Mouse (Mus musculus): Measurements from ENCODE around the gene Hcn2.

Gene Hcn2

DNA sequence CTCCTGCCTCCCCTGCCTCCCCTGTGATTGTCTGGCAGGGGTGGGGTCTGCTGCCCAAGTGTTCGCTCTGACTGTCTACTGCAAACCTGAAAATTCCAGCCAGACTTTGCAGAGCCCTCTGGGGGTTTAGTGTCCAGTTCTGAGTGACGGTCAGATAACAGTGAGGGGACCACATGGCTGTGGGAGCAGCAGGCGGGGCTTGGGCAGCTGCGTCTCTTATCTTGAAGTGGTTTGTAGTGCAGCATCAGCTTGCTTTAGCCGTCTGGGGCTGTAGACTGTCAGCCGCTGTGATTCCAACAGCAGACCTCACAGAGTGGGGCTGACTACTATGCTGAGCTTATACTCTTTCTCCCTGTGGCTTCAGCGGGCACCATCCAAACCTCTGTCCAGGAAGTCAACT is 7.1 kb upstream of the Hcn2 start:
- no peak for DNase-seq

DNA sequence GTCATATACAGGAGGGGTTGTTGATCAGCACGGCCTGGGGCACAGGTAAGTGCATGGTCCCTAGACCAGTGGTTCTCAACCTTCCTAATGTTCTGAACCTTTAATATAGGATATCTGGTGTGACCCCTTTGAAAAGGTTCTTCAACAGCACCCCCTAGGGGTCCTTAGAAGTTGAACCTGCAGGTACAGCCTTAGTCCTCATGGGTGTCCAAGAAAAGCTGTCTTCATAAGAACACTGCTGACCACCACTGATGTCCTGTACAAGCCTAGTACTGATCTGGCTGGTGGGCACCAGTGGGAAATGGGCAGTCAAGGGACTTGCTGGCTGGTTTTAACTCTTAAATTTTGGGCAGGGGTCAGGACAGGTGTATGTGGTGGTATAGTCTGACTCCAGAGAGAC is 4.4 kb upstream of the Hcn2 start:
- peak; percentile 20 to 50 for DNase-seq

GRCm38 (mm10) chr10:79712499-79713126 is 3.8 kb upstream of the Hcn2 start:
- DNase-seq = peak; percentile 94 to 96

GRCm38 (mm10) chr10:79713163-79713562 is 3.3 kb upstream of the Hcn2 start:
- peak in 1 of 2 experiments; percentile 13 for DNase-seq

DNA sequence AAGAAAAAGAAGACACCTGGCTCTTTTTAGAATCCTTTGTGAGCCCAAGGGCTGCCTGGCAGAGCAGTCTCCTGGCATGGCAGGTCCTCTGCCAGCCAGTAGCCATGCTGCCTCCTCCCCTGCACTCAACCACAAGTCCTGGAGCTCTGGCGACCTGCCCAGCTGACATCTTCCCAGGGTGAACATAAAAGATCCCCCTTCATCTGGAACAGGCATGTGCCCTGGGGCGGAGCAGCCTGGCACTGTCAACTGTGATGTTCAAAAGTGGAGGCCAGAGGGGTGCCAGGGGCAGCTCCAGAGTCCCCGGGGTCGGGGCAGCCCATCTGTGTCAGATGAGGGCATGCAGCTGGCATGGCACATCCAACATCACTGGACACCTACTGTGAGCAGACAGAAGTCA is 1.4 kb upstream of the Hcn2 start:
- peak; percentile 81 to 84 for DNase-seq

DNA sequence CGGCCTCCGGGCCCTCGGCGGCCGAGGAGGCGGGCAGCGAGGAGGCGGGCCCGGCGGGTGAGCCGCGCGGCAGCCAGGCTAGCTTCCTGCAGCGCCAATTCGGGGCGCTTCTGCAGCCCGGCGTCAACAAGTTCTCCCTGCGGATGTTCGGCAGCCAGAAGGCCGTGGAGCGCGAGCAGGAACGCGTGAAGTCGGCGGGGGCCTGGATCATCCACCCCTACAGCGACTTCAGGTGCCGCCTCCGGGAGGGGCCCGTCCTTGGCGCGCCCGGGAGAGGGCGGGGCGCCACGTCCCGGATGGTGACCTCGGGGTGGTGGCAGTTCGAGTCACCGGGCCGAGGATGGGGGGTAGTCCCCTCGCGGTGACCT is 538 bp downstream of the Hcn2 start:
- peak; percentile 62 to 63 for DNase-seq

- peak; percentile 74 to 79 for DNase-seq
Measured at GRCm38 (mm10) chr10:79717640-79718357, 1.4 kb downstream of the Hcn2 start.

GRCm38 (mm10) chr10:79721089-79721488 is 4.7 kb downstream of the Hcn2 start:
- DNase-seq = no peak

DNA sequence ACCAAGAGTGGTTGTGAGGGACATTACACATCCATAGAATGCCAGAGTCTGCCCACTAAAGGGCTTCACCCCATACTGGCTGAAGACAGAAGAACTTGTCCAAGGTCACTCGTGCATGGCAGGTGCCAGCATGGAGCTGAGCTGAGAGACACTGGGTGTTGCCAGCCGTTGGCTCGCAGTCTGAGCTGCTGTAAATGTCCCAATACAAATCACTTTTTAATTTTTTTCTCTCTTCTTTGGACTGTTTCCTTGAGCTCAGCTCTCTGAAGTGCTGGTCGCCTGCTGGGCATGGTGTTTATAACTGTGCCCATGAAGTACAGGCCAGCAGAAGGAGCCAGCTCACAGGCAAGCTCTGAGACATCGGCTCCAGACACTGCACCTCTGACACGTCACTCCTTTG is 6.6 kb downstream of the Hcn2 start:
- peak in 1 of 2 experiments; percentile 68 for DNase-seq

- DNase-seq = peak in 1 of 2 experiments; percentile 19
Measured at GRCm38 (mm10) chr10:79723692-79724091, 7.3 kb downstream of the Hcn2 start.

GRCm38 (mm10) chr10:79726090-79726489 is 9.7 kb downstream of the Hcn2 start:
- DNase-seq = peak; percentile 65 to 71

- no peak for DNase-seq
Measured at GRCm38 (mm10) chr10:79728323-79729249, 12.2 kb downstream of the Hcn2 start.

GRCm38 (mm10) chr10:79729357-79729965 is 13.0 kb downstream of the Hcn2 start:
- peak; percentile 70 to 73 for DNase-seq

- peak; percentile 60 to 70 for DNase-seq
Measured at GRCm38 (mm10) chr10:79732500-79732899, 16.1 kb downstream of the Hcn2 start.

- no peak for DNase-seq
Measured at GRCm38 (mm10) chr10:79733847-79734246, 17.4 kb downstream of the Hcn2 start.

DNA sequence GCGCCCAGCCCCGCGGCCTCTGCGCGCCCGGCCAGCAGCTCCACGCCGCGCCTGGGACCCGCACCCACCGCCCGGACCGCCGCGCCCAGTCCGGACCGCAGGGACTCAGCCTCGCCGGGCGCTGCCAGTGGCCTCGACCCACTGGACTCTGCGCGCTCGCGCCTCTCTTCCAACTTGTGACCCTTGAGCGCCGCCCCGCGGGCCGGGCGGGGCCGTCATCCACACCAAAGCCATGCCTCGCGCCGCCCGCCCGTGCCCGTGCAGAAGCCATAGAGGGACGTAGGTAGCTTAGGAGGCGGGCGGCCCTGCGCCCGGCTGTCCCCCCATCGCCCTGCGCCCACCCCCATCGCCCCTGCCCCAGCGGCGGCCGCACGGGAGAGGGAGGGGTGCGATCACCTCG is 18.9 kb downstream of the Hcn2 start:
- peak in 1 of 2 experiments; percentile 60 for DNase-seq

DNA sequence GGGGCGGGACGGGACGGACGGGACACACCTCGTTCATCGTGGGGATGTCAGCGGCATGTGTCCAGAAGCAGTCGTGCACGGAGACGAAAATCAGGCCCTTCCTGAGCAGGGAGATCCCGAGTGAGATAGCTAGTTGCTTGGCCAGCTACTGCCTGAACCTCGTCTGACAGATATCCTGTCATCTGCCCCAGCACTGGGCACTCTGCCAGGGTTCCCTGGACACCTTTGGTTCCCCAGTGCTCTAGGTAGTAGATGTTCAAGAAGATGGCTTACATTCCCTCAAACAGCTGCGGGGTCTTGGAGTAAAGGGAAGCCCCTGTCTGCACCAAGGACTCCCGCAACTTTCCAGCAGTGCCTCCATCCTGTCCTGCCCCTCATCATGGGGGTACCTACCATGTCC is 20.3 kb downstream of the Hcn2 start:
- peak in 1 of 2 experiments; percentile 48 for DNase-seq

- peak in 1 of 2 experiments; percentile 64 for DNase-seq
Measured at GRCm38 (mm10) chr10:79738259-79738658, 21.8 kb downstream of the Hcn2 start.

DNA sequence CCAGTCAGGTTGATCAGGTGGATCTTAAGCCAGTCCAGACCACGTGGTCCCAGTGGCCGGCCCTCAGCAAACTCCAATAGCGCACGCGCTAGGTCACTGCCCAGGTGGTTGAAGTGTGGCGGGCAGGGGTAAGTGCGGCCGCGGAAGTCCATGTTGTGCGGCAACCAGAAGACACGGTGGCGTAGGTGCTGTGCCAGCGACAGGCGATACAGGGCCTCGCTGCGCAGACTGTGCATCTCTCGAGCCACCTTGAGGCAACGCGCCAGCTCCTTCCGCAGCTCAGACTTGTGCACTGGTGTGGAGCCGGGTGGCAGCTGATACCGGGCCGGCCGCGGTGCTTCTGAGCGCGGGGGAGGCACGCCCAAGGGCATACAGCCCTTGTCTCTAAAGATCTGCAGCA is 22.8 kb downstream of the Hcn2 start:
- DNase-seq = peak in 1 of 2 experiments; percentile 38

DNA sequence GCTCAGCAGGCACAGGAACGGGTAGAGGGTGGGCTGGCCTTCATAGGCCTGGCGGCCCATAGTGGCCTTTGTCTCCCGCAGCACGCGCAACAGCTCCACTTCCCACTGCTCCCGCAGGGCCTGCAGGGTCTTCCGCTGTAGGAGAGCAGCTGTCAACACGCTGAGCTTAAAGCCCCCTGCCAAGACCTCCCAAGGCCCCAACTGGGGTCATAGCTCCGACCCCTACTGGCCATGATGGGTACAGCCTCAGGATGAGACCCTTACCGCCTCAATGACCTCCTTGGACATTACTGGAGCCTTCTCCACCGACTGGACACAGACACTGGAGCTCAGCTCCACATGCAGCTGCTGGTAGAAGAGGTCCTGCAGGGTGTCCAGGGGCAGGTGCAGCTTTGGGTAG is 24.4 kb downstream of the Hcn2 start:
- peak in 1 of 2 experiments; percentile 42 for DNase-seq

DNA sequence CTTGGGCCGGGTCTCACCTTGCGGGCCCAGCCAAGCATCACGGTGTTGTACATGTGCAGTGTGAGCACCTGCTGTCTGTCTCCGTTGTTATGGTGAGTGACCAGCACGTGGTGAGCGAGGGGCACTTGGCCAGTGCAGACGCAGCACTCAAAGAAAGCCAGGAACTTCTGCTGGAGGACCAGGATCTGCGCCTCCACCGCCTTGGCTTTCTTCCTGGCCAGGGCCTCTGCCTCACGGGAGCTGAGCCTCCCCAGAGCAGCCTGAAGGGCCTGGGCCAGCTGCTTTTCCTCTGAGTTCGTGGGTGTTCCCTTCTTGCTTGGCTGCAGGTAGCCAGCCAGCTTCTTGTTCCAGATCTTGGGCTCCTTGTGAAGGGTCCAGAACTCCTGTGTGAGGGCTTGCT is 26.7 kb downstream of the Hcn2 start:
- peak; percentile 61 to 64 for DNase-seq

- DNase-seq = peak; percentile 80 to 83
Measured at GRCm38 (mm10) chr10:79743650-79744365, 27.4 kb downstream of the Hcn2 start.

Measured in cerebellum, postnatal 10 days (tissue).